29 mouse cellular contexts compared by ENCODE assay signal in the genomic region with DNA sequence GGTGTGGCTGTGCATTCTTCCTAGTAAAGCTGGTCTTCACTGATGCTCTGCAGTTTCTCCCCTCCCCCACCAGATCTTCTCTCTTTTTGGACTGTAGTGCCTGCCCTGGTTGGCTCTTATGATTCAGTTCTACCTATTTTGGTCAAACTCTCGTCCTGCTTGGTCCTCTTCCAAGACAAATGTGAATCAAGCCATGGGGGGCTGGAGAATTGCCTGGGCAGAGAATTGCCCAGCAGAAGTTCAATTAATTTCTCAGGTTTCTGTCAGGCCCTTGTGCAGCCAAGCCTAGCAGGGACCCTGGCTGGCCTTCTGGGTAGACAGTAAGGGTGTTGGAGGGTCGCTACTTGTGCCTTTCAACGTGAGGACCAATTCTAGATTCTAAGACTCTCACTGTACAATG. TPM values are rescaled to one million over a fixed set of nuclear protein-coding genes. Genes with fewer than 3 reads are reported as not detected.
DNase-seq lines count a peak whose midpoint lies in the region; ATAC-seq and TF ChIP-seq lines count a peak whose summit lies in the region.
"Had no signal": no experiment of that assay in that cellular context is flagged by ENCODE, and none has a peak within 500 bp of the region (broad histone marks: within the 10 kb centered on the region; RNA-seq: fewer than 3 reads in every experiment).

No protein-coding gene starts in this region.

- H3K4me1 ChIP-seq in hindbrain, postnatal 0 days (ENCODE audit: insufficient read depth, low read length): 0 out of 2 replicates have a peak, but pooled peaks cover 3% of the 10 kb centered on the region
- no peaks in the 10 kb centered on the region for H3K4me1 ChIP-seq in hindbrain, embryonic 14.5 days (replicated peaks; ENCODE audit: control insufficient read depth, insufficient read depth, low read length)
- H3K4me1 ChIP-seq in neural tube, embryonic 15.5 days: no peaks in the 10 kb centered on the region
- H3K4me1 ChIP-seq: embryonic facial prominence, embryonic 13.5 days; liver, embryonic 13.5 days had no signal

- H3K9me3 ChIP-seq in hindbrain, postnatal 0 days (ENCODE audit: low read length): no peaks in the 10 kb centered on the region
- H3K9me3 ChIP-seq in hindbrain, embryonic 14.5 days (ENCODE audit: control insufficient read depth, low read length): peaks cover 5% of the 10 kb centered on the region; the same call in 1 of the 2 replicates
- no peaks in the 10 kb centered on the region; the same call in 1 of the 2 replicates for H3K9me3 ChIP-seq in neural tube, embryonic 15.5 days (replicated peaks)
- H3K9me3 ChIP-seq: embryonic facial prominence, embryonic 13.5 days; G1E; liver, embryonic 13.5 days had no signal

- ATAC-seq in hindbrain, postnatal 0 days: no peak
- no peak for ATAC-seq in hindbrain, embryonic 14.5 days (ENCODE audit: low FRiP score)
- ATAC-seq in neural tube, embryonic 15.5 days (ENCODE audit: low FRiP score): no peak
- ATAC-seq: intestine, embryonic 16.5 days; midbrain, embryonic 16.5 days; Patski had no signal

- no peaks in the 10 kb centered on the region for H3K27me3 ChIP-seq in hindbrain, postnatal 0 days (ENCODE audit: insufficient read depth, low read length)
- no peaks in the 10 kb centered on the region for H3K27me3 ChIP-seq in hindbrain, embryonic 14.5 days (ENCODE audit: control insufficient read depth, insufficient read depth, low read length)
- no peaks in the 10 kb centered on the region for H3K27me3 ChIP-seq in neural tube, embryonic 15.5 days (replicated peaks)
- H3K27me3 ChIP-seq: embryonic facial prominence, embryonic 13.5 days; liver, embryonic 13.5 days; neural tube, embryonic 13.5 days; Patski had no signal

- H3K4me2 ChIP-seq in hindbrain, postnatal 0 days (ENCODE audit: low read depth, low read length): no peak overlapping the region
- H3K4me2 ChIP-seq in hindbrain, embryonic 14.5 days (replicated peaks): no peak overlapping the region
- no peak overlapping the region for H3K4me2 ChIP-seq in neural tube, embryonic 15.5 days
- H3K4me2 ChIP-seq: embryonic facial prominence, embryonic 13.5 days; liver, embryonic 13.5 days; lung, embryonic 14.5 days; neural tube, embryonic 13.5 days had no signal

- H3K27ac ChIP-seq in hindbrain, postnatal 0 days: no peak overlapping the region
- H3K27ac ChIP-seq in hindbrain, embryonic 14.5 days: no peak overlapping the region
- no peak overlapping the region for H3K27ac ChIP-seq in neural tube, embryonic 15.5 days (replicated peaks)
- H3K27ac ChIP-seq: embryonic facial prominence, embryonic 13.5 days; kidney, postnatal 0 days; liver, embryonic 13.5 days; midbrain, embryonic 10.5 days; neural tube, embryonic 13.5 days had no signal

- no peaks in the 10 kb centered on the region for H3K36me3 ChIP-seq in hindbrain, postnatal 0 days (ENCODE audit: insufficient read depth, low read length)
- no peaks in the 10 kb centered on the region for H3K36me3 ChIP-seq in hindbrain, embryonic 14.5 days (replicated peaks; ENCODE audit: control insufficient read depth, insufficient read depth)
- H3K36me3 ChIP-seq in neural tube, embryonic 15.5 days: no peaks in the 10 kb centered on the region
- H3K36me3 ChIP-seq: embryonic facial prominence, embryonic 13.5 days; G1E; liver, embryonic 13.5 days; midbrain, embryonic 10.5 days; neural tube, embryonic 13.5 days had no signal

- TF ChIP-seq CTCF in hindbrain, postnatal 0 days (IDR thresholded peaks at IDR 0.05; ENCODE audit: low read depth): no peak

- 34% methylated on average over 3 of the region's 3 CpGs for WGBS in hindbrain, postnatal 0 days
- WGBS in hindbrain, embryonic 14.5 days: 68% methylated on average over 3 of the region's 3 CpGs
- WGBS in neural tube, embryonic 15.5 days: 63% methylated on average over 3 of the region's 3 CpGs

- no peak overlapping the region for H3K4me3 ChIP-seq in hindbrain, postnatal 0 days (ENCODE audit: low read length)
- no peak overlapping the region for H3K4me3 ChIP-seq in hindbrain, embryonic 14.5 days (replicated peaks; ENCODE audit: low read length)
- H3K4me3 ChIP-seq in neural tube, embryonic 15.5 days (replicated peaks): no peak overlapping the region
- H3K4me3 ChIP-seq: embryonic facial prominence, embryonic 13.5 days; liver, embryonic 13.5 days; midbrain, embryonic 10.5 days; myocyte; neural tube, embryonic 13.5 days had no signal

- DNase-seq in hindbrain, postnatal 0 days (ENCODE audit: low spot score): peak; percentile 40
- DNase-seq in hindbrain, embryonic 14.5 days (ENCODE audit: low spot score): no peak
- DNase-seq in cerebellum, adult 11 months: peak; percentile 70
- peak; percentile 90 for DNase-seq in cerebellum, adult 9-10 months
- DNase-seq in cerebellum, postnatal 36 days: peak; percentile 82 to 86
- DNase-seq in lung, adult 18-20 months: no peak
- DNase-seq: adrenal gland, postnatal 10 days; gastrocnemius, postnatal 14 days; heart, postnatal 14 days; kidney, adult 8-10 months; kidney, postnatal 4 days; liver, embryonic 13.5 days; lung, embryonic 14.5 days; lung, postnatal 14 days; thymus, adult 2 months; thymus, postnatal 4 days had no signal

- H3K9ac ChIP-seq in hindbrain, postnatal 0 days (replicated peaks; ENCODE audit: low read length): no peak overlapping the region
- H3K9ac ChIP-seq in hindbrain, embryonic 14.5 days: no peak overlapping the region
- no peak overlapping the region for H3K9ac ChIP-seq in neural tube, embryonic 15.5 days (replicated peaks)
- H3K9ac ChIP-seq: embryonic facial prominence, embryonic 13.5 days; liver, embryonic 13.5 days; lung, embryonic 14.5 days; neural tube, embryonic 13.5 days had no signal

RNA-seq across cellular contexts. Expression of gene Kcnma1, which starts 17.9 kb away (rescaled TPM):
- total RNA-seq in hindbrain, postnatal 0 days (2014; rRNA removed): 36.1 and 36.8 TPM in 2 replicates
- polyA plus RNA-seq in hindbrain, postnatal 0 days (2015; fragmentation: Nextera tagmentation; extraction: Ambion mirVana): 15.9 and 16.5 TPM in 2 replicates
- 22.1 and 22.8 TPM in 2 replicates for polyA plus RNA-seq in hindbrain, embryonic 14.5 days (2014; fragmentation: Nextera tagmentation; extraction: Ambion mirVana)
- 20.3 and 22.1 TPM in 2 replicates for polyA plus RNA-seq in neural tube, embryonic 15.5 days (2015; fragmentation: Nextera tagmentation; extraction: Ambion mirVana)
- total RNA-seq: common myeloid progenitor, adult 5-6 weeks; granulocyte monocyte progenitor cell, adult 5-6 weeks; megakaryocyte progenitor cell, adult 5-6 weeks had no signal
- polyA plus RNA-seq: G1E had no signal

Comparison
In these comparisons a context has a peak if more than half of its experiments do, and no peak if none do; other contexts are left out.
1. DNase-seq: peak in hindbrain, postnatal 0 days (single experiment), cerebellum, adult 11 months (single experiment), cerebellum, adult 9-10 months (single experiment) and cerebellum, postnatal 36 days (2 of 2); none in hindbrain, embryonic 14.5 days (single experiment) and lung, adult 18-20 months (0 of 2).